Mouse (Mus musculus) small intestine, adult 2 months (tissue): ENCODE measurements around the gene Ptprs.

Source experiments
- CTCF ChIP-seq: fragments of 200-500 bp; IDR thresholded peaks from 2 replicates; pipeline ENCODE4 v1.5.1; 2012; ENCODE audit warnings: low read depth, mild to moderate bottlenecking, control low read depth, inconsistent platforms, low read length, moderate library complexity, mixed read lengths; ENCODE audit not compliant: insufficient replicate concordance, insufficient read length; ENCODE audit errors: extremely low read depth
- POLR2A ChIP-seq: fragments of 200-500 bp; IDR thresholded peaks from 2 replicates; pipeline ENCODE4 v1.6.1; 2012; ENCODE audit warnings: low read depth, mild to moderate bottlenecking, control low read depth, inconsistent platforms, low read length, moderate library complexity

DNA sequence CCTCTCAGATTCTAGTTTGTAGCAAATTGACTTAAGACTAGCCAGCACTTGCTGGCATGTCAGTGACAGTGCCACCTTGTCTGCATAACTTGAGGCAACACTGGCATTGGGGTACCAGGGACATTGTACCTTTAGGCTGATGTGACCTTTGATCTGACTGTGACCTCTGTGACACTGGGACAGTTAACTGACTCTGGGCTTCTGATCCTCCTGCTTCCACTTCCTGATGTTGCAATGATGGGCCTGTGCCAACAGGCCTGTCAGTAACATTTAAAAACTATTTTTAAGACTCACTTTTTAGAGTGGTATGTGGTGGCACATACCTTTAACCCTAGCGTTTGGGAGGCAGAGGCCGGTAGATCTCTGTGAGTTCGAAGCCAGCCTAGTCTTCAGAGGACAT is 70.9 kb downstream of the Ptprs start:
- TF ChIP-seq CTCF (no peak), POLR2A (no peak)
